Mouse (Mus musculus) heart, postnatal 0 days (tissue): ENCODE results near the gene Josd1.

Experiments used
- CTCF ChIP-seq: IDR thresholded peaks from 2 replicates; pipeline ENCODE4 v1.5.1; 2016; ENCODE audit warnings: antibody characterized with exemption, control low read depth, low read depth
- EP300 ChIP-seq: IDR thresholded peaks from 2 replicates; pipeline ENCODE4 v1.6.1; 2016; ENCODE audit warnings: antibody characterized with exemption, low read depth

DNA sequence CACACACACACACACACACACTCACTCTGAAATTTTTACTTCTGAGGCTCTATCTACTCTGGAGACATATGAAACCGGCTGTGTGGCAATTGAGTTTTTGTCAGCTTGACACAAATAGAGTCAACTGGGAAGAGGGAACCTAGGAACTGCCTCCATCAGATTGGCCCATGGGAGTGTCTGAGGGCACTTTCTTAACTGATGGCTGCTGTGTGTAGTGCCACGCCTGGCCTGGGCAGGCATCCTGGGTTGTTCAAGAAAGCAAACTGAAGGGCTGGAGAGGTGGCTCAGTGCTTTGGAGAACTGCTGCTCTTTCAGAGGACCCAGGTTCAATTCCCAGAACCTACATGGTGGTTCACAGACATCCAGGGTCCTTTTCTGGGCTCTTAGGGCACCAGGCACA, 42.2 kb downstream of the Josd1 start:
- no peak for TF ChIP-seq CTCF
- no peak for TF ChIP-seq EP300
